Mouse (Mus musculus) embryonic fibroblast, embryonic 13.5 days (primary cell): ENCODE results near the gene Mael.

Experiments
- CTCF ChIP-seq: IDR thresholded peaks from 2 replicates; pipeline ENCODE4 v1.5.1; 2011; ENCODE audit warnings: mild to moderate bottlenecking, control low read depth, low read length, moderate library complexity, borderline replicate concordance; ENCODE audit not compliant: insufficient read depth
- POLR2A ChIP-seq: IDR thresholded peaks from 2 replicates; pipeline ENCODE4 v1.6.1; 2011; ENCODE audit warnings: low read depth, mild to moderate bottlenecking, control low read depth, low read length, moderate library complexity

- no peak for TF ChIP-seq CTCF
- TF ChIP-seq POLR2A = no peak
Observed at GRCm38 (mm10) chr1:166184391-166185229, 53.9 kb downstream of the Mael start.
